ENCODE assay signal across 9 mouse cellular contexts in the genomic region with DNA sequence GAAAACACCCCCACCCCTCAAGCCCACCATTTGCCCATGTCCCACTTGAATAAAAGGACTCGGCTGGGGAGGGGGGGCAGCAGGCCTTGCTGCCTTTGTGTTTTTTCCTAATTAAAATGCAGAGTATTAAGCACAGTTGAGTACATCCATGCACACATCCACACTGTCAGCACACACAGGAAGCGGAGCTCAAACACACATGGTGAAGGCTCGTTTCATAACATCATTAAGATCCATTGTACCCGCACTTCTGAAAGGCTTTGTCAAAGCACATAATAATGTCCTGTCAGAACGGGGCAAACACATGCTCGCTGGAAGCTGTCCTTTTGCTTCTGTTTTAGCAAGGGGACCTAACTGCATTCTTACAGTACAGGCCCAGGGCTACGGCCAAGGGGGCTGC.
A peak's percentile ranks its signal among the peaks of the same experiment; 100 is the strongest.
DNase-seq lines count a peak whose midpoint lies in the region; ATAC-seq lines count a peak whose summit lies in the region.
"Had no signal": no experiment of that assay in that cellular context is flagged by ENCODE, and none has a peak within 500 bp of the region (broad histone marks: within the 10 kb centered on the region; RNA-seq: fewer than 3 reads in every experiment).

No protein-coding gene starts in this region.

- H3K27ac ChIP-seq in embryonic facial prominence, embryonic 14.5 days (replicated peaks; ENCODE audit: low read depth, low read length): no peak overlapping the region
- peak overlapping the region; percentile 55 for H3K27ac ChIP-seq in hindbrain, embryonic 14.5 days
- H3K27ac ChIP-seq in neural tube, embryonic 12.5 days: no peak overlapping the region

- H3K36me3 ChIP-seq in embryonic facial prominence, embryonic 14.5 days (ENCODE audit: control insufficient read depth, insufficient read depth, low read length): no peaks in the 10 kb centered on the region
- H3K36me3 ChIP-seq in hindbrain, embryonic 14.5 days (replicated peaks; ENCODE audit: control insufficient read depth, insufficient read depth): no peaks in the 10 kb centered on the region
- no peaks in the 10 kb centered on the region for H3K36me3 ChIP-seq in neural tube, embryonic 12.5 days

- no peaks in the 10 kb centered on the region for H3K9me3 ChIP-seq in embryonic facial prominence, embryonic 14.5 days (ENCODE audit: control insufficient read depth, low read length)
- H3K9me3 ChIP-seq in hindbrain, embryonic 14.5 days (ENCODE audit: control insufficient read depth, low read length): no peaks in the 10 kb centered on the region
- no peaks in the 10 kb centered on the region for H3K9me3 ChIP-seq in neural tube, embryonic 12.5 days

- WGBS in embryonic facial prominence, embryonic 14.5 days: 64% methylated on average over 7 of the region's 7 CpGs
- WGBS in hindbrain, embryonic 14.5 days: 12% methylated on average over 7 of the region's 7 CpGs
- 25% methylated on average over 7 of the region's 7 CpGs for WGBS in neural tube, embryonic 12.5 days

- no peak overlapping the region for H3K9ac ChIP-seq in embryonic facial prominence, embryonic 14.5 days (ENCODE audit: low read depth, low read length)
- H3K9ac ChIP-seq in hindbrain, embryonic 14.5 days: no peak overlapping the region
- no peak overlapping the region for H3K9ac ChIP-seq in neural tube, embryonic 12.5 days

- no peak overlapping the region for H3K4me2 ChIP-seq in embryonic facial prominence, embryonic 14.5 days (ENCODE audit: low read depth, low read length)
- no peak overlapping the region for H3K4me2 ChIP-seq in hindbrain, embryonic 14.5 days (replicated peaks)
- 0 out of 2 replicates have a peak overlapping the region, but pooled peaks have one; percentile 23 for H3K4me2 ChIP-seq in neural tube, embryonic 12.5 days (replicated peaks)

- no peaks in the 10 kb centered on the region for H3K27me3 ChIP-seq in embryonic facial prominence, embryonic 14.5 days (replicated peaks; ENCODE audit: control insufficient read depth, insufficient read depth, low read length)
- H3K27me3 ChIP-seq in hindbrain, embryonic 14.5 days (ENCODE audit: control insufficient read depth, insufficient read depth, low read length): no peaks in the 10 kb centered on the region
- H3K27me3 ChIP-seq in neural tube, embryonic 12.5 days (replicated peaks): no peaks in the 10 kb centered on the region

- DNase-seq in embryo, embryonic 10 days (ENCODE audit: low spot score): peak; percentile 13
- DNase-seq in embryo, embryonic 9.5 days (ENCODE audit: extremely low spot score): no peak
- DNase-seq in embryonic facial prominence, embryonic 14.5 days (ENCODE audit: low spot score): peak; percentile 51
- DNase-seq in hindbrain, embryonic 14.5 days (ENCODE audit: low spot score): no peak
- DNase-seq in cerebellum, adult 18-20 months: no peak
- no peak for DNase-seq in cerebellum, adult 8-10 months
- DNase-seq in left cerebral cortex, adult 18-20 months (ENCODE audit: low spot score in 2 of 2): no peak
- DNase-seq: kidney, postnatal 4 days had no signal

- H3K4me3 ChIP-seq in embryonic facial prominence, embryonic 14.5 days (ENCODE audit: low read depth, low read length): no peak overlapping the region
- no peak overlapping the region for H3K4me3 ChIP-seq in hindbrain, embryonic 14.5 days (replicated peaks; ENCODE audit: low read length)
- H3K4me3 ChIP-seq in neural tube, embryonic 12.5 days: no peak overlapping the region

- H3K4me1 ChIP-seq in embryonic facial prominence, embryonic 14.5 days (ENCODE audit: control insufficient read depth, insufficient read depth, low read length): no peaks in the 10 kb centered on the region
- H3K4me1 ChIP-seq in hindbrain, embryonic 14.5 days (replicated peaks; ENCODE audit: control insufficient read depth, insufficient read depth, low read length): peaks cover 9% of the 10 kb centered on the region; the same call in 1 of the 2 replicates
- peaks cover 21% of the 10 kb centered on the region; the same call in 1 of the 2 replicates for H3K4me1 ChIP-seq in neural tube, embryonic 12.5 days

- peak; percentile 79; the same call in 1 of the 2 replicates for ATAC-seq in embryonic facial prominence, embryonic 14.5 days (ENCODE audit: low read depth)
- ATAC-seq in hindbrain, embryonic 14.5 days (ENCODE audit: low FRiP score): peak; percentile 69
- ATAC-seq in neural tube, embryonic 12.5 days (ENCODE audit: low FRiP score, low read depth): peak; percentile 82

Comparison
In these comparisons a context has a peak if more than half of its experiments do, and no peak if none do; other contexts are left out.
1. DNase-seq: peak in embryo, embryonic 10 days (single experiment) and embryonic facial prominence, embryonic 14.5 days (single experiment); none in embryo, embryonic 9.5 days (single experiment), hindbrain, embryonic 14.5 days (single experiment), cerebellum, adult 18-20 months (0 of 2), cerebellum, adult 8-10 months (single experiment) and left cerebral cortex, adult 18-20 months (0 of 2).
2. Peak in every context shown above with its lines, with median percentiles within 50 percentile points of each other: ATAC-seq.